Mouse (Mus musculus) forebrain, embryonic 16.5 days (tissue): ENCODE measurements around the gene Lekr1. TPM values are rescaled to one million over a fixed set of nuclear protein-coding genes. Genes with fewer than 3 reads are reported as not detected.

ENCODE experiments used
- ATAC-seq: fragments of 200-750 bp; cut with Nextera tagmentation; 2 replicates; pipeline ENCODE4 v1.8.0; 2017; ENCODE audit warnings: mild to moderate bottlenecking, moderate library complexity
- H3K27ac ChIP-seq: fragments of 300-500 bp; sonication (generic); 2 replicates; pipeline ENCODE4 v1.5.1; 2014; ENCODE audit warnings: low read length, control low read depth
- H3K27me3 ChIP-seq: fragments of 300-500 bp; sonication (generic); replicated peaks from 2 replicates; pipeline ENCODE4 v1.6.1; 2014; ENCODE audit warnings: low read length; ENCODE audit not compliant: control insufficient read depth, insufficient read depth
- H3K36me3 ChIP-seq: fragments of 300-500 bp; sonication (generic); 2 replicates; pipeline ENCODE4 v1.6.1; 2014; ENCODE audit not compliant: control insufficient read depth, insufficient read depth
- H3K4me1 ChIP-seq: fragments of 300-500 bp; sonication (generic); replicated peaks from 2 replicates; pipeline ENCODE4 v1.6.1; 2014; ENCODE audit warnings: low read length; ENCODE audit not compliant: control insufficient read depth, insufficient read depth
- H3K4me2 ChIP-seq: fragments of 300-500 bp; sonication (generic); 2 replicates; pipeline ENCODE4 v1.6.1; 2014; ENCODE audit warnings: mild to moderate bottlenecking, low read length, control low read depth
- H3K4me3 ChIP-seq: fragments of 300-500 bp; sonication (generic); replicated peaks from 2 replicates; pipeline ENCODE4 v1.5.1; 2014; ENCODE audit warnings: mild to moderate bottlenecking, low read length, control low read depth
- H3K9ac ChIP-seq: fragments of 300-500 bp; sonication (generic); replicated peaks from 2 replicates; pipeline ENCODE4 v1.6.1; 2014; ENCODE audit warnings: low read depth, low read length, control low read depth
- H3K9me3 ChIP-seq: fragments of 300-500 bp; sonication (generic); 2 replicates; pipeline ENCODE4 v1.6.1; 2016; ENCODE audit warnings: low read length; ENCODE audit not compliant: control insufficient read depth
- WGBS: fragments of 180-500 bp; shearing (Covaris S2); extraction: QIAGEN DNeasy Blood & Tissue Kit; methylation state at CpG from one replicate; pipeline ENCODE4 v1.1.7; 2014; 5-methylcytosine and 5-hydroxymethylcytosine counted together
- polyA plus RNA-seq: library from polyadenylated mRNA; unstranded; fragments of >200 nt; fragmentation: Nextera tagmentation; extraction: Ambion mirVana; gene quantifications from 2 replicates; pipeline ENCODE4 v1.2.1, GENCODE M21; 2015

The Lekr1 gene
- polyA plus RNA-seq, 1 experiment from 2014 or later = 7.9 TPM

DNA sequence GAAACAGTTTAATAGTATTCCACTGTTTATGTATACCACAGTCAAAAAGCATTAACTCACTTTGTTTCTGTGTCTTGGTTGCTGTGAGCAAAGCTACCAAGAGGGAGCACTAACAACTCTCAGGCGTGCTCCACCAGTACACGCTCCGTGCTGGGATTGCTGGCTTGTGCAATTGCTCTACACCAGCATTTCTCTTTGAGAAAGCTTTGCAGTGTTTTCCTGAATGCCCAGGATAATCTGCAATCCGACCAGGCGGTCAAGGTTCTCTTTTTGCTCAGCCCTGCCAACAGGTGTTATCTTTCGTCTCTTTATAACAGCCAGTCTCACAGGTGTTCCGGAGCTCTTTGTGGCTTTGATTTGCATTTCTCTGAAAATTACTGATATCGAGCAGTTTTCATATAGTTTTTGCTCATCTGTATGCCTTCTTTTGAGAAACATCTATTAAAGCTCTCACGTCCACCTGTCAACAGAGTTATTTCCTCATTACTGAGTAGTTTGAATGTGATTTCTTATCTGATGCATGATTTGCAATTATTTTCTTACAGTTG lies 36.4 kb upstream of the Lekr1 start:
- Histone ChIP-seq H3K4me1 (no peaks in the 10 kb centered on the region), H3K27ac (no peak overlapping the region), H3K36me3 (no peaks in the 10 kb centered on the region), H3K9ac (no peak overlapping the region), H3K4me3 (no peak overlapping the region), H3K4me2 (no peak overlapping the region), H3K27me3 (no peaks in the 10 kb centered on the region), H3K9me3 (no peaks in the 10 kb centered on the region)
- ATAC-seq = no peak
- 85% methylated on average over 9 of the region's 9 CpGs for WGBS

DNA sequence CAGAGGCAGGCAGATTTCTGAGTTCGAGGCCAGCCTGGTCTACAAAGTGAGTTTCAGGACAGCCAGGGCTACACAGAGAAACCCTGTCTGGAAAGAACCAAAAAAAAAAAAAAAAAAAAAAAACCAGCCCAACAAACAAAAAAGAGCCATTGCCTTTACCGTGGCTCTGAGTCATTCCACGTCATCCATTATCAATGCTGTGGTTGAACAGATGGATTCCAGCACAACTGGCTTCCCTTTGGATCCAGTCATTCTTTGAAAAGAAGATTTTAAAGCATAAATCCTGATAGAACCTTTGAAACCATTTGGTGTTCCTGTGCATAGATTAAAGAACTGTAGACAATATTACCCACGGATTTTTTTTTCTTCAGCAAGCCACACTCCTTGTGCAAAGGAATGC lies 32.4 kb upstream of the Lekr1 start:
- 77% methylated on average over 4 of the region's 4 CpGs for WGBS
- Histone ChIP-seq H3K36me3 (no peaks in the 10 kb centered on the region), H3K4me3 (no peak overlapping the region), H3K4me2 (no peak overlapping the region), H3K9me3 (no peaks in the 10 kb centered on the region), H3K4me1 (no peaks in the 10 kb centered on the region), H3K27me3 (no peaks in the 10 kb centered on the region), H3K27ac (no peak overlapping the region), H3K9ac (no peak overlapping the region)
- ATAC-seq = no peak

DNA sequence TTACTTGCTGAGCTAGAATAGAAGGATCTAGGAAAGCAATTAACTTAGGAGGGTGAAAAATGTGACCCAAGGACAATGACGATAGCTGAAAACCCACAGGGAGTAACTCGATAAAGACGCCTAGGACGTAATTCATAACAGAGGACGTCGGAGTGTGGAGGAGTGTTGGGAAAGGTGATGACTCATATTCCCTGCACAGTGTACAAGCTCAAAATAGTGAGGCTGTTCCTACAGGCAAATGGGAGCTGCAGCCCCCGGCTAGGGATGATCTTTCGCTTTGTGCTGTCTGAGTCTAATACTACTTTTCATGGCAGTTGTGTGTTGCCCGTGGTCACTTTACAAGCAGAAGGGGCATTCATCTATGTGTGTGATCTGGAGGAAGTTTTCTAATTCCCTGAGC lies 30.0 kb upstream of the Lekr1 start:
- no peaks in the 10 kb centered on the region for H3K9me3 ChIP-seq
- no peaks in the 10 kb centered on the region for H3K27me3 ChIP-seq
- H3K4me1 ChIP-seq = no peaks in the 10 kb centered on the region
- no peak overlapping the region for H3K27ac ChIP-seq
- ATAC-seq = no peak
- H3K36me3 ChIP-seq = no peaks in the 10 kb centered on the region
- H3K4me3 ChIP-seq = no peak overlapping the region
- H3K4me2 ChIP-seq = no peak overlapping the region
- 62% methylated on average over 9 of the region's 9 CpGs for WGBS
- H3K9ac ChIP-seq = no peak overlapping the region

DNA sequence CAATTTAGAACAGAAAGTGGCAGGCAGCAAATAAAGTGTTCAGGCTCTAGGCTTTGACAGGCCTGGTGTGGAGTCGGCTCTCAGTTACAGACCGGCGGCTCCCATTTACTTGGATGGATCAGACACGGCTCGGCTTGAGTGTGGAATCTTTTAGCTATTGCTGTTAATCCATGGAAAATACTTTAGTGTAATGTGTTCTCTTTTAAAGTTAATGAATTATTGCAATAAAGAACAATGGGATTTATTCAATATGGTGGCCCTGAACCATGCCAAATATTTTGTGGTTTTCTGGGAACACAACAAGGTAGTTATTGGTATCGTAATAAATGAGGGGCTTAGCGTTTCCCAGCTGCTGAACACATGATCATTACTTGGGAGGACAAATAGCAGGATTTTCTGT lies 28.7 kb upstream of the Lekr1 start:
- no peaks in the 10 kb centered on the region for H3K4me1 ChIP-seq
- H3K4me3 ChIP-seq = no peak overlapping the region
- H3K36me3 ChIP-seq = no peaks in the 10 kb centered on the region
- no peak for ATAC-seq
- WGBS = 55% methylated on average over 7 of the region's 7 CpGs
- no peaks in the 10 kb centered on the region for H3K27me3 ChIP-seq
- H3K4me2 ChIP-seq = no peak overlapping the region
- no peak overlapping the region for H3K9ac ChIP-seq
- H3K27ac ChIP-seq = no peak overlapping the region
- no peaks in the 10 kb centered on the region for H3K9me3 ChIP-seq

DNA sequence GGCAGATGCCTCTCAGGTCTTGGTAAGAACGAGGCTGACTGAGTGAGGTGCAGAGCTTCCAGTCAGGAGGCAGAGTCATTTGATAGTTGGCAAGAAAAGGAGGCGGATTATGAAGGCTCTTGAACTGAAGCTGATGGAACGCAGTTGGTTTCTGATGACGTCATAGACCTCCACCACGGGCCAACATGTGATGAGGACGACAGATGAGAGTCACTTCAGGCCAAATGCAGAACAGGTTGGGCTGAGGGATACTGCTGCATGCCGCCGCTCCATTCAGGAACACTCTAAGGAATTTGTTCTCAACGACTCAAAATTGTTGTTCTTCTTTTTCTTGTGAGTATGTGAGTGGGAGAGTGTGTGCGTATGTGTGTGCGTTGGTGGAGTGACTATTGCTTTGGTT lies 27.1 kb upstream of the Lekr1 start:
- Histone ChIP-seq H3K27me3 (no peaks in the 10 kb centered on the region), H3K4me3 (no peak overlapping the region), H3K27ac (no peak overlapping the region), H3K9ac (no peak overlapping the region), H3K9me3 (no peaks in the 10 kb centered on the region), H3K4me1 (no peaks in the 10 kb centered on the region), H3K4me2 (no peak overlapping the region), H3K36me3 (no peaks in the 10 kb centered on the region)
- WGBS = 89% methylated on average over 11 of the region's 11 CpGs
- ATAC-seq = no peak

DNA sequence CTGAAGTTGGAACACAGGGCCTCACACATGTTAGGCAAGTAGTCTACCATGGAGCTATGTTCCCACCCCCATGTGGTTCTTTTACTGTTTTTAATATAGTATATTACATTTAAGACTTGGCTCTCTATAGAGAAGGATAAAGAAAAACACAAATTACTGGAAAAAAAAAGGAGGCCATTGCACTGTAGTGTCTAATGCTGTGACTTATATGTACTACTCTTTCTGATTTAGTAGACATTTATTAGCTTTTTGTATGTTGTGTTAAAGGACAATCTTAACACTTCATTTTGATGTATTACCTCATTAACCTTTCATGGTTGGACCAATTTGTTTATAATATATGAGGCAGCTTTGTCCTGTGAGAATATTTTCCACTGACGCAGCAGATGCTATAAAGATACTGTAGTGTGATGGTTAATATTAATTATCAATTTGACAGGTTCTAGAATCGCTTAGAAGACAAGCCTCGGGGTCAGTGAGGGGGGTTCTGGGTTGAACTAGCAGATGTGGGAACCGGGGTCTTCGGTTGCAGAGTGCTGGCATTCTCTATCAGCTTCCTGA lies 26.5 kb upstream of the Lekr1 start:
- H3K27ac ChIP-seq = no peak overlapping the region
- no peaks in the 10 kb centered on the region for H3K9me3 ChIP-seq
- no peak overlapping the region for H3K9ac ChIP-seq
- H3K4me2 ChIP-seq = no peak overlapping the region
- ATAC-seq = no peak
- H3K4me3 ChIP-seq = no peak overlapping the region
- 90% methylated on average over 5 of the region's 5 CpGs for WGBS
- H3K36me3 ChIP-seq = no peaks in the 10 kb centered on the region
- H3K4me1 ChIP-seq = no peaks in the 10 kb centered on the region
- H3K27me3 ChIP-seq = no peaks in the 10 kb centered on the region

DNA sequence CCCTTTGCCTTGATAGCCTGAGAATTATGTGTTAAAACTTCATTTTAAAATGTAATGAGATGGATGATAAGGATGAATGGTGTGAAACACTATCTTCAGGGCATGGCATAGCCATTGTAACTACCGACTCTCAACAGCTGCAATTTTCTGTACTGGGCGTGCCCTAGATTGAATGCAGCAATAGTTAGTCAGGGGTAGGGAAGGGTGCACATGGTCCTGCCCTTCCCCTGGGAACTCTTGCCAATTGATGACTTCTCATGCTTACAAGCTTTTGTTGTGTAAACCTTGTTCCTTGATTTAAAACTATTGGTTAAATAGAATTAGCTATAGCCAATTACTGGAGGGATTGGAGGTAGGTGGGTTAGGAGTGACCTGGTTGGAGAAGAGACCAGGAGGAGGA lies 23.1 kb upstream of the Lekr1 start:
- 85% methylated on average over 2 of the region's 2 CpGs for WGBS
- Histone ChIP-seq H3K27me3 (no peaks in the 10 kb centered on the region), H3K9me3 (no peaks in the 10 kb centered on the region), H3K9ac (no peak overlapping the region), H3K4me2 (no peak overlapping the region), H3K36me3 (no peaks in the 10 kb centered on the region), H3K4me3 (no peak overlapping the region), H3K4me1 (no peaks in the 10 kb centered on the region), H3K27ac (no peak overlapping the region)
- no peak for ATAC-seq

DNA sequence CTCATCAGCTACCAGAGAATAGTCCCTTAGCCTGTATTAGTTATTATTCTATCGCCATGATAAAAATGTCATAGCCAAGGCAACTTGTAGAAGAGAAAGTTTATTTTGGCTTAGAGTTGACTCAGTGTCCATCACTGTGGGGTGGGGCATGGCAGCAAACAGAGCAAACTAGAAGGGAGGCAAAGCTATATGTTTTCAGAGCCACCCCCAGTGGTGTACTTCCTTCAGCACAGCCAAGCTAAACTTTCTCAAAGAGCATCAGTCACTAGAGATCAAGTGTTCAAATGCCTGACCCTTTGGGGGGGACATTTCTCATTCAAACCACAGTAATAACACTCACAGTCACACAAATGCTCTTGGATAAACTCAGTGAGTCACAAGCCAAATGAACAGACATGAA lies 22.4 kb upstream of the Lekr1 start:
- Histone ChIP-seq H3K27ac (no peak overlapping the region), H3K4me3 (no peak overlapping the region), H3K9ac (no peak overlapping the region), H3K36me3 (no peaks in the 10 kb centered on the region), H3K4me2 (no peak overlapping the region), H3K27me3 (no peaks in the 10 kb centered on the region), H3K4me1 (no peaks in the 10 kb centered on the region), H3K9me3 (no peaks in the 10 kb centered on the region)
- no peak for ATAC-seq
- 86% methylated on average over 1 of the region's 1 CpGs for WGBS

DNA sequence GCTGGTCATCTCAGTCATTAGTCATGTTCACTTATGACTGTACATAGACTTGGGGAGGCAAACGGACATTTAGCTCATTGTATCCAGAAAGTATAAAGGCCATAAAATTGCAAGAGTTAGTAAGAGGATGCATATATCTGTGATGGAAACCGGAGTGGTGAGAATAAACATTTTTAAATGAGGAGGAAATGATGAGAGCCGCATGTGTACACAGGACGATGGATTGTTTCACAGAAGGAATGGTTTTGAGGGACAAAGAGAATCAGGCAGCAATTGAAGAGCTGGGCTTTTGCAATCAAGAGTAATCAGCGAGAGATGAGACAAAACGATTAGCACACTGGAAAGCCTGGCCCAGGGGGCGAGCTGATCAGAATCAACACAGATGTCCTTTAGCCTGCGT lies 18.4 kb upstream of the Lekr1 start:
- H3K4me2 ChIP-seq = no peak overlapping the region
- no peak overlapping the region for H3K9ac ChIP-seq
- H3K27me3 ChIP-seq = no peaks in the 10 kb centered on the region
- H3K9me3 ChIP-seq = no peaks in the 10 kb centered on the region
- ATAC-seq = no peak
- H3K4me1 ChIP-seq = no peaks in the 10 kb centered on the region
- H3K27ac ChIP-seq = no peak overlapping the region
- H3K4me3 ChIP-seq = no peak overlapping the region
- 78% methylated on average over 8 of the region's 8 CpGs for WGBS
- no peaks in the 10 kb centered on the region for H3K36me3 ChIP-seq

DNA sequence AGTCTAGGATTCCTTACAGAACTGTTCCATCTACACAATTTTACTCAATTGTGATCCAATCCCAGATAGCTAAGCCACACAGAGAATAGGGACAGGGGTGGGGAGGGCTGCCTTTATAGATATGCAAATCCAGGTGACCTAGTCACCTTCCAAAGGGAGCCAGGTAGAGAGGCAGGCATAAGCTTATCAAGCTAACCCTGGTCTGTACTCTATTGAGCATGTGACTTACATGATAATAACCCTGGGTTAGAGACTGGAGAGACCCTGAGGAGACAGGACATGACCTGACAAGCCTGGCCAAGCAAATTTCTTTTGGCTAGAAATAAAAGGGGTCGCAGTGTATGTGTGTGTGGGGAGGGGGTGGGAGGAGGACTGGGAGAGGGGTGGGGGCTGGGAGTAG lies 17.1 kb upstream of the Lekr1 start:
- H3K4me2 ChIP-seq = no peak overlapping the region
- no peak; the same call in 1 of the 2 replicates for ATAC-seq
- H3K27me3 ChIP-seq = no peaks in the 10 kb centered on the region
- 70% methylated on average over 1 of the region's 1 CpGs for WGBS
- H3K9ac ChIP-seq = no peak overlapping the region
- H3K4me1 ChIP-seq = no peaks in the 10 kb centered on the region
- no peak overlapping the region for H3K4me3 ChIP-seq
- H3K9me3 ChIP-seq = no peaks in the 10 kb centered on the region
- H3K27ac ChIP-seq = no peak overlapping the region
- H3K36me3 ChIP-seq = no peaks in the 10 kb centered on the region
